Mouse (Mus musculus) kidney, postnatal 36 days (tissue): ENCODE measurements around the gene Adat3.
A peak's percentile ranks its signal among the peaks of the same experiment; 100 is the strongest.

Source experiments
- DNase-seq, 2 experiments: peaks; one replicate each; pipeline ENCODE4 v3.0.0; 2021 to 2022; ENCODE audit warnings: mixed read lengths in 2 of 2

Adat3 gene

GRCm38 (mm10) chr10:80656130-80656862 lies 53.6 kb downstream of the Adat3 start:
- DNase-seq = peak; percentile 99

GRCm38 (mm10) chr10:80656863-80657623 lies 54.4 kb downstream of the Adat3 start, which contains the start of gene Btbd2:
Gene Btbd2 (minus strand): TSS chr10:80657071.
- peak in 1 of 2 experiments; percentile 70 for DNase-seq
